Mouse (Mus musculus): ENCODE measurements around the gene Mustn1. TPM values are rescaled to one million over a fixed set of nuclear protein-coding genes. Genes with fewer than 3 reads are reported as not detected.

The Mustn1 gene
- 1 to 10 TPM; 6.9 to 7.3 TPM for total RNA-seq (2021)

DNA sequence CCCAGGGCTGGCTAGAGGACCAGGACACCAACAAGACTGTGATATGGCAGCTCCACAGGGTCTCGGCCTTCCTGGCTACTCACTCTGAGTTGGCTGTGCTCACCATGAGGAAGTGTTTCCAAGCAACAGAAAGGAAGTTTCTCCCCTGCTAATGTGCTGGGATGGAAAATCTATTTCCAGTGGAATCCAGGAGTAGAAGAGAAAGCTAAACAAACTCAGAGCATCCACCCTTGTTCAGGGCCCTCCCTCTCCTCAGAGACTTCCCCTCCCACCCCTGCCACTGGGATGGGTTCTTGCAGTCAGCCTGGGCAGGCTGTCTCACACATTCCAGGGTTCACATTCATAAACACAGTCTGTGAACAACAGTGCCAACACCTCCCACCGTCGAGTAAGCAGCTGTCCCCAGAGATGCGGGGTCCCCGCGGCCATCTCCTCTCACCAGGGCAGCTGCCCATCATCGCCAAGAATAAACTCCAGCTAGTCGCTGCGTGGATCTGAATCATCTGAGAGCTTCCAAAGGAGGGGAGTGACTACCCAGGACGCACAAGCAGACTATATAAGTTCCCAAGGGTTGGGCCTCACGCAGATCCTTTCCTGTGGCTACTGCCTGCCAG is at the start of gene Mustn1:
Gene Mustn1 (plus strand): TSS at position 243 of the 614 bp plus-strand sequence.
- peak; percentile 61 for DNase-seq

DNA sequence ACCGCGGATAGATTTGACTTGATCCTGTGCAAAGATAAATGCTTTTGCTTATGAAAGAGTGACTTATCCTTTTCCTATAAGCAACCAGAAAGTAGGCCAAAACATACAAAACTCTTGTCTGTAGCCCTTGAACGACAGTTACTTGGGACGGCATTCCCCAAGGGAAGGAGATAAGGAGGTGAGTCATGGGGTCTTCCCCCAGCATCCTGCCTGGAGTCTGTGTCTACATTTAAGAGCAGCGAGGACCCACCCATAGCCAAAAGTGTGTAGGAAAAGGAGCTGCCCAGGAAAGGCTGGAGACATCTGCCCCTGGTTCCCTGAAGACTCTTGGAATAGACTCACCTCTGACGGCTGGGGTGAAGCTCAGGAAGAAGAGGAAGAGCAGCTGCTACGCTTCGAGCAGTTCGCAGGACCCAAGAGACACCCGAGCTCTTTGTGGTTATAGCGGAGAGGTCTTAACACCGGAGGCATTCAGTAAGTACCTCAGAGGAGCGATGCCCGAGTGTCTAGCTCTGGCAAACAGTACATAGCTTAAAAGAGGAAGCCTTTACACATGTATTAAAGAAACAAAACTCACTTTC is 41.5 kb upstream of the Mustn1 start:
- DNase-seq, result no peak

DNA sequence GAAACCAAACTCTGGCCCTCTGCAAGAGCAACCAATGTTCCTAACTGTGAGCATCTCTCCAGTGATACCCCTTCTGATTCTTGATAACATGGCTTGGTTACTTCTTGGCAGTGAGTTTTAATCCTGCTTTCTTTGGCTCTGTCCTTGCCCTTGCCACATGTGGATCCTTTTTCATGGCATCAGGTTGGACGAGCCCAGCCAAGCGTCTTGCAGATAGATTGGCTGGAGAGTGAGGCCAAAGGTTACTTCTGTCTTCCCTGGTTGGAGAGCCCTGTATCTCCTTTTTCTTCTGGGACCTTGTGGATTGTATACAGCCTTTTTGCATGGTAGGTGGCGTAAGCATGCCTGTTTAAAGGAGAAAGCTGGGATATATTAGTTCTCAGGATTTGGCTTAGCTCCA is 35.3 kb upstream of the Mustn1 start:
- no peak for DNase-seq

DNA sequence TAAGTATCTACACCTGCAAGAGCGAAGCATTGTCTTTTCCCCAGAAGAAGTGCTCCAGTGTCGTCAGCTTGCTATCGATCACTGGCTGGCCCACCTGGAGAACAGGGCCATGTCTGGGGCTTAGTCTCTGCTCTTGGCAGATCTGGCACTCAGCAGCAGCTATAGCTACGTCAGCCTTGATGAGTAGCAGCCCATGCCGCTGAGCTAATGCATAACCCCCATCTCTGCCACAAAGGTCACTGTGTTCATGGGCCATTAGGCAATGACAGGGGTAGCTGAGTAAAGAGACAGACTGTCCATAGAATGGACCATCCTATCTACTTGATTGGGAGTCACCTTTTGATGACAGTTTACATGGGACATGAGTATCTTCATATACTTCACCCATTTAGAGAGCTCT is 28.5 kb upstream of the Mustn1 start:
- DNase-seq, result no peak

DNA sequence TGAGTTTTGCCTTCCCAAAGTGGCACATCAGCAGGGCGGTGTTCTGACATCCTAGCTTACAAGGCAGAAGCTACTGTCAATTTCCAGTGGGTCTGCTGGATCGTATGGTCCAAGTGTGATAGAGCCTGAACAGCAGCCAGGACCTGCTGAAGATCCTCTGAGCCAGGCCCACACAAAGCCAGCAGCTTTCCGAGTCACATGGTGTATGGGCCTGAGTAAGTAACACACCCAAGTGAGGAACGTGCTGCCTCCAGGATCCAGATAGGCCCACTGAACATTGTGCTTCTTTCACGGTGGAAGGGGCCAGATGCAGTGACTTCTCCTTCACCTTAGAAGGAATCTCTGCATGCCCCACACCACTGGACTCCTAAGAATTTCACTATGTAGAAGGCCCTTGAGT is 26.7 kb upstream of the Mustn1 start:
- DNase-seq, result no peak

DNA sequence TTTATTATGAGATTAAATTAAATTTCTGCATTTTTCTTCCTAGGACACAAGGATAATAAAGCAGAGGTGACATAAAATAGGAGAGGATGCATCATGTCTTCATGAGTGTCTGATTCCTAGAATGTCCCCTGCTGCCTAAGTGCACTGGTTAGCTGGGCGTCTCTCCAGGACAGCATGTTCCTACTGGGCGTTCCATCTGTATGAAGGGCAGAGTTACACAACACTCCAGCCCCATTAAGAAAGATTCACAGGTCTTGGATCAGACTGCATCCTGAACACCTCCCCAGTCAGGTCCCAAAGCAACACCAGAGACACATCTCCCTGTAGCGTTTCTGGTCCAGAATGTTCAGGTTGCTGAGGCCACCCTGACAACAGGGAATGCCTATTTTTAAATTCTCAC is 23.7 kb upstream of the Mustn1 start:
- DNase-seq, result no peak

DNA sequence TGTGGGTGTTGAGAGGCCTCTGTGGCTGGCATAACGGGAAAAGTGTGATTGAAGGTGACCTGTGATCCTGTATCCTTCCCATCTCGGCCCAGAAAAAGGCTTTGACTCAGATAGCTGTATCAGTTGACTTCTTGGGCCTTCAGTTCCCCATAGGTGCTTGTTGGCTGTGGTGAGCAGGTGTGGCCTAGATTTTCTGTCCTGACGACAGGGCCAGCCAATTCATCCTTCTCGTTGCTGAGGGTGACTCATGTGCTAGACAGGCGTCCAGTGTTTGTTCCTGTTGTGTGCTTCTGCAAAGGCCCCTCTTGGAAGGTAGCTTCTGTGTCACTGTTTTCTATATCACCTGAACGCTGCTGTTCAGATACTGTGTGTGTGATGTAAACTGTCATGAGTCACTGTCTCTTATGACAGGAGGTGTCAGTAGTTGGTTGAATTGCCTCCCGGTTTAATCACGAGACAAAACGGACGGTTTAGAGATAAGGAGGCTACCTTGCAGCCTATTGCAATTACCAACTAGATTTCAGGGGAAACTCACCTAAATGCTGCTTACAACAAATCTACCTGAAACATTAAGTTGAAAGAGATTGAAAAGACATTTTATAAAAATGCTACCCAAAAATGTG is 22.0 kb upstream of the Mustn1 start:
- DNase-seq, result no peak

DNA sequence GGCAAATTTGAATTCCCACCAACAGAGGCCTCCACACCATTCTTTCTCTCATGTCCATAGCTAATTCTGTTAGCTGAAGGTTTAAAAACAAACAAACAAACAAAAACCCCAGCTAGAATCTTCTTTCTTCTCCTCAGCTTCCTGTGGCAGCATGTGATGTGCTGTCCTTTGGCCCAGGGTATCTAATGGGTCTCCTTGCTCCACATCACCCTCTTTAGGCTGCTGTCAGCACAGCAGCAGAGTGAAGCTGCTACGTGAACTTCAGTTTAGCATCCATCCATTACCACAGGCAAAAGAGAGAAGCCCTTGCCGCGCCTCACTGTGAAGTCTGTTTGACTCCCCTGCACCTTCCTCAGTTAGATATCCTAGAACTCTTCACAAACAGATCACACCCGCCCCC is 21.0 kb upstream of the Mustn1 start:
- DNase-seq, result no peak

DNA sequence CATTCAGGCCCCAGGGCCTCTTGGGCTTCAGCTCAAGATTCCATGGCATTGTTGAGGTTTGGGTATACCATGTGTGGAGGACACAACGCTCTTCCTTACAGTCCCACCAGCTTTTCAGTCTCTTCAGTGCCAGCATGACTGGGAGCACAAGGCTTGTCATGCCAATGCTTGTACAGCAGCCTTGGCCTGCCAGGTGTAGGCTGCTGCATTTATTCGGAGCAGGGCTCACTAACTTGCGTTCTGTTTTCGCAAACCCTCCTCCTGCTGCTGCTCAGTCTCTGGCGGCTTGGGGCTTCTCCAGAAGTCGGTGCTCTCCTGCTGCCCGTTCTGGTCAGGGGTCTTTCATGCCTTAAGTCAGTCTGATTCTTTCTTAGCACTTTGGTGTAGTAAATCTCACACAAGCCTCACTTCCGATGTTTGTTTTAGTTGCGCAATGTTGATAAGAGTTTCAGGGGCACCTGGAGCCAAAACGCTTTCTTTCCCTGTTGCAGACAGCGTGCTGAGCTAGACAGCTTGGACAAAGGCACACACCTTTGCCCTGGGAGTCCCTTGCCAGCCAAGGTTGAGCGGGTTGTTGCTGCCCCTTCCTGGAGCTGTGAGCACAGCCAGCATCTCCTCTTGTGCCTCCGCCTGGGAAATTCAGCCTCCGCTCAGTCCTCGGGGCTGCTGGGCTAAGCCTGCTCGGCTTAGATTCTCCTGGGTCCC is 17.4 kb upstream of the Mustn1 start:
- no peak for DNase-seq

DNA sequence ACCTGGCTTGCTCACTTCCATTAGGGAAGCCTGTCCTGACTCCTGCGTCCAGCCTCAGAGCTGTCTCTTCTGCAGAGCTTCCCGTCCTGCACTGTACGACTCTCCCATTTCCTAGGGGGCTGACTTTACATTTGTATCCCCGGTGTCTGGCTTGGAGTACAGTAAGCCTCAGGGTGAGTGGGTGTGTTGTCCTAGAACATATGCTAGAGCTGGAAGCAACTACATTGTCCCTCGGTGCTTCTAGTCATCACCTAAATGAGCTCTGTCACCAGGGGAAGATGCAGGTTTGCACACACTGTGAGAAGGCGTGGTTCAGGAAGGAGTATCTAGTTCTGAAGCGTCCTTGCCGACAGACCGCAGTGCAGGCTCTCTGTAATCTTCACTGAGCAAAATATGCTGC is 16.6 kb upstream of the Mustn1 start:
- DNase-seq, result no peak

DNA sequence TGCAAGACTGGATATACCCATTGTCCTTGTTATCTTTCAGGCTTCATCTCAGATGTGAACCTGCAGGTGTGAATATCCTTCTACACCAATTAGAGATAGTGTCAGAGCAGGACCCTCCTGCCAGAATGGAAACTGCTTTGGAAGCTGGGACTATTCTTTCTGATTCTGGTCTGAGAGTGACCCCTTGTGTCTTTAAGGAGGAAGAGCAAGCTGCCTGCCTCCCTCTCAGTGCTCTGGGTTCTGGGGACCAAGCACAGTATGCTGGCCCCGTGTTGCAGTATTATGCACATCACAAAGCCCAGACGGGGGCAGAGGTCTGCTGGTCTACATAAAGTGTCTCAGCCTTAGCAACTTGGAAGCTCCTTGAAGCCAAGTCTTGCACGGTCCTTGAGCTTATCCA is 13.7 kb upstream of the Mustn1 start:
- DNase-seq, result no peak

DNA sequence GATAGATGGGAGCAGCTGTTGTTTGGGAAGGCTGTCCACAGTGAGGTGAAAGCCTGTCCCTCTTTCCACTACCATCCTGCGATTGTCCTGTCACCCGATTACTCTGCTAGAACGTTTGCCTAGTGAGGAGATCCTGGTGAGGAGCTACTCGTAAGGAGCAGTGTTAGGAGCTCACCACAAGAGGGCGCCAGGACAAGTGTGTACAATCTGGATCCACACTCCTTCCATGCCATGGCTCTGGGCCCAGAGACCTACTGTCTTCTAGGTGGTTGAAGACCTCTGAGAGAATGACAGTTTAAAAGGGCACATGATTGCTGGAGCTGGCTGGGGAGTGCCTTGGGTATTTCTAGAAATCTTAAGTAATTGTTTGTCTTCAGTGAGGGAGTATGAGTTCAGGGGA is 12.0 kb upstream of the Mustn1 start:
- peak; percentile 87 for DNase-seq

DNA sequence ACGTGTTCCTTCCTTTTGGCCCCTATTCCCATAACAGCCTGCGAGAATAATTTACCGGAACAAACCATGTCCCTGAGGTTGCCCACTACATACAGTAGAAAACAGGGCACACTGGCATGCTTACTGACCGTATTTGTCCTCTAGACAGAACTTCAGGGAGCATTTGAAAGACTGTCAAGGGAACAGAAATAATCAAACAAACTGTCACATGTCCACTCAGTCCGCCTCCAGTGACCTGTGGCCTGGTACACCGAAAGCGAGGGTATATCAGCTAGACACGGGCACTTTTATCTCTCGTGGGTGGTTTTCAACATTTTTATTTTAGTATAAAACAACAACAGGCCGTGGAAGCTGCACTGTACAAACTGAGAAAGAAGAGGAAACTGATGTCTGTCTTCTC is 10.2 kb upstream of the Mustn1 start:
- no peak for DNase-seq

DNA sequence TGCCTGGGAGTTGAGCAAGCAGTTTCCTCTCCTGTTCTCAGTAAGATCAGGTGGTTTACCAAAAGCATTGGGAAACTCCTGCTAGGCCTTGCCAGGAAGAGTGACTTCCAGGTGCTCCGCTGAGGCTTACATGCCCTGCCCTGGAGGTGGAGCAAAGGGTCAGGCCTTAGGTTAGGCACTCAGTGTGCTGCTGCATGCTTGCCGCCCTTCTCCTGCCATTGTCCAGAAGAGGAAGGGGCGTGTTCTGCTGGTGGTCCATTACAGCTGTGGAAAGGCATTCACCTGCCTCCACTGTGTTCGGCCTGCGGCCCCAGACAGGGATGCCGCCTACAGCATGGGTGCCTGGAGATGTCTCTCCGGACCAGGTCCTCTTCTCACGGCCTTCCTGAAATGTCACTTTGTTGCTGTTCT is 9.6 kb upstream of the Mustn1 start:
- peak; percentile 47 for DNase-seq

DNA sequence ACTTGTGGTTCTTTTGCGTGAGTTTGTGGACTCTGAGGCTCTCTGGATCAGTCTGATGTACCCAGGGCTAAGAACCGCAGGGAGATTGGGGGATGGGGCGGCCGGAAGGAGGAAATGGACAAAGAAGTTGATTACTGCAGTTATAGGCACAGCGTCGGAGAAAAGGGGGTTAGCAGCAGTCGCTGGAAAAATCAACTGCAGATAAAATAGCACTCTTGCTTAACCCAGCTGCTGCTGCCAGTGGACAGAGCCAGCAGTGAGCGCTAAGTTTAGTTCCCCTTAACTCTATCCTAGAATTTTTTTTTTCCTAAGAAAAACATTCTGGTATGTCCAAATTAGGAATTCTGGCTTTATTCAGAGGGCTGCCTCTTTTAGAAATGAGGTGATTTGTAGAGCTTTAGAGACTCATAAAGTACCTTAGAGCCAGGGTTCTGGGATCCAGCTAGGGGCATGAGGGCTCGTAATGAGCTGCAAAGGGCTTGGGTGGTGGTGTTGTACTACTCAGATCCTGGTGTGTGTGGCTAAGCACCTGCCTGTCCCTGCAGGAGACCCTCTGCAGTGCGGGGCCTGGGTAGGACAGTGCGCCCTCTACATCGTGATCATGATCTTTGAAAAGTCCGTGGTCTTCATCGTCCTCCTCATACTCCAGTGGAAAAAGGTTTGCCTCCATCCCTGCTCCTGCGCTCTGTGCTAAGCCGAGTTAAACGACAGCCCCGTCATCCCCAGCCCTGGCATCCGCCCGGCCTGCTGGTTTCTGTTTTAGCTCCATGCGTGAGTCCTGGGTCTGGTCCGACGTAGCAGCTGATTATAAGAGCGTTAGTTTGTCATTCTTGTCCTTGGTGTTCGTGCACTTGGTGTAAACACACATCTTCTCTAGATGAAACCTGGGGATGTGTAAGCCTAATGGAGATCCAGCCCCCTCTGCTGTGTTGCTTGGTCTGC is 8.5 kb upstream of the Mustn1 start:
- peak; percentile 56 for DNase-seq

DNA sequence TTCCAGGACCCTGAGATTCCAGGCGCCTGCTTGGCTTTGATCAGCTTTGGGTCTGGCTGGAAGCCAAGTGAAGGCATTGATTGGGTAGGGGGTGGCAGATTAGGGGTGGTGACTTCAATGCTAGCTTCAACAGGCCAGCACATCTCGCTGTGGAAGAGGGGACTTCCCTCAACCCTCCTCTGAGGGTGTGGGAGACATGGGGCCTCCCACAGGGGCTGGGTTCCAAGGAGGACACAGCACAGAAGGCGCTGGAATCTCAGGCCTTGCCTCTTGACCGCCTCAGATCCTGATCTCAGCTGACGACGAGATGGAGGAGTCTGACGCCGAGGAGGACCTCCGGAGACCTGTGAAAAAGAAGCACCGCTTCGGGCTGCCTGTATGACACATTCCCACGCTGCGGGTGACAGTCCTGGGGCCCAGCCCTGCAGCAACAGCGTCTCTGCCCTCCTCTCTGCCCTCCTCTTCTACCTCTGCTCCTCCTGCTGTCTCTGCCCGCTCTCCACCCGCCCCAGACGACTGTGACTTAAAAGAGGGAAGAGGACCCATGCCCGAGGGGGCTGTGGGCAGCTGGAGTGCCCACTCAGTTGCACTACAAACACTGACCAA is 4.8 kb upstream of the Mustn1 start:
- no peak for DNase-seq

DNA sequence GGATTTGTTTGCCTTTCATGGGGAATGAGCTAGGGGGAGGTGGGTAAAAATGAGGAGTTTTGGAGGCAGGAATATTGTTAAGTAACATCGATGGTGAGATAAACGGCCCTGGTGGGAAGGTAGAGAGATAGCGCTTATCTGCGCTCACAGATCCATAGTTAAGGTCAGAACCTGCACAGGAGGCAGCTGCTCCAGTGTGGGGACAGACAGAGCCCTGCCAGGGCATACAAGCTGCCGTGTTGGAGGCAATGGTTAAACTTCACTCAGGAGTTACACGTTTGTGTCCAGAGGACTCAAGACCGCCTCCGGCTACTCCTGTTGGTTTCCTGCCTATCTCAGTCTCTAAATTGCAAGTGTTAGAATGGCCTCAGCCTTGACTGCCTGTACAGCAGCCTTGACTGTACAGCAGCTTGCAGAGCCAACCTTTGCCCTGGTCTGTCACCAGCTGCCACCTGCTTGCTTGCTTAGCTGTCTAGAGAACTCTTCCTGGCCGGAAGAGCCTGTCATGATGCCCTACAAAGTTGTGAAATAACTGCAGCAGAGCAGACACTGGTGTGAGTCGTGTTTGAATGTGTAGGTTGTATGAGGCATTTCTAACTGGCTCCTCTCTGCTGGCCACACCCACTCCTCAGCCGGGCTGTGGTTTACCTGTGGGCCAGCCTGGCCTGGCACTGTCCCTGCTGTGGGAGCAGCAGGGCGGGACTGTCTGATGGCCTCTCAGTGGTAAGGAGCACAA is 3.7 kb upstream of the Mustn1 start:
- no peak for DNase-seq

DNA sequence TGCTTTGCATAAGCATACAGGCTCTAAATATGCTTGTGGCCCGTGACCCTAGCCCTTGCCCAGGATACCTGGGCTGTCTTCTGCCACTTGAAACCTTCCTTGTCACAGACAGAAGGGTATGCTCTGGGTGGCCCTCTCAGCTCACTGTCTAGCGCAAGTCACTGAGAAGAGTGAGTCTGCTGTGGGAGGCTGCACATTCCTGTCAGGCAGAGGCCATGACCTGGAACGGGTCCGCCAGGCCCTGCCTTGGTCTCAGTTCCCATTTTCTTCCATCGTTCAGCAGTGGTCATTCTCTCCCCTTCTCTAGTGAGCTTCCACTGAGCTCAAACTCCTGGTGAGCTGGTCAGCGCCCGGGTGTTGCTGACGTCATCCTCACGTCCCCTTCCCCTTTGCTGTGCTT is 3.0 kb upstream of the Mustn1 start:
- DNase-seq, result no peak

DNA sequence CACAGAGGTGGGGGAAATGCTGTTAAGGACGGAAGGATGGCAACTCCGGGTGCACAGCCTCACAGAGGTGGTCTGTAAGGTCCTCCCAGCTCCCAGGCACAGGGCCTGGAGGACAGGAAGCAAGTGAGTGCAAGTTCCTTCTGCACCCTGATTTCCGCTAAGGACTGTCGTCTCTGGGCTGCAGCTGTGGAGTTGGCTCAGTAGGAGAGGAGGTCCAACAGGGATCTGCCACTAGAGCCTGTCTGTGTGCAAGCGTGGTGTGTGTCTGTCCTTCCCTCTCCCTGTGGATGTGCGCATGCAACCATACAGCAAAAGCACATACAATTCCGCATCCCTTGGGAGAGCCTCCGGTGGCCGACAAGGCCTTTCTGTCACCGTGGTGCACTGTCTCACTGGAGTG is 2.5 kb upstream of the Mustn1 start:
- no peak for DNase-seq

DNA sequence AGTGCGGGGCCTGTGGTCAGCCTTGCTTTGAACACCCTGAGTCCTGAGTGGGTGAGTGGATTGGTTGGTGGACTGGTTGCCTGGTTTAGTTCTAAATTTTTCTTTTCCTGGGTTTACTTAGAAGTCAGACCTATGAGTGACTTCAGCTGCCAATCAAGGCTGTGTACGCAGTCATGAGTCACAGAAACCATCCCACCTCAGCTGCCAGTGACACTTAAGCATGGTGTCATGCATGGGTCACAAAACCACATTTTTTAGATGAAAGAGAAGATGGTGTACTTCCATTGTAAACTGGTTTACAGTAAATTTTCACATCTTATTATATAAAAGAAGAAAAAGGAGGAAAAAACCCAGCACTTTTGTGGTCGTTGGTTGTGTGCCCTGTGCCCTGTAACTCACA is 1.2 kb upstream of the Mustn1 start:
- no peak for DNase-seq

DNA sequence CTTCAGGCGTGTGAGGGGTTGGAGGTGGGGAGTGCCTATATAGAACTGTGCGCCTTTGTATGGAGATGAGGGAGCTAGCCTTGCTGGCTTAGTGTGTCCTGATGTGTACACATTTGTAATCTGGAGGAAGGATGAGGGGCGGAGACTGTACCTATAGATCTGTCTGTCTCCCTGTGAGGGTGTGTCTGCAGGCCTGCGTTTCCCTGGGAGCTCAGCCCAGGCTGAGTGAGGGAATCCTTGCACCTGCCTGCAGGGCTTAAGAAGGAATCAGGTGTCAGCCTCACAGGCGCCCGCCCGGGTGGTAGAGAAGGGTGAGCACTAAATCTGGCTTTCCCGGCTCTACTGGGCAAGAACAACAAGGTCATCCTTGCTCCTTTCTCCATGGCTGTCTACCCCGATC is 794 bp downstream of the Mustn1 start:
- no peak for DNase-seq

Data from heart, postnatal 4 days (tissue).